Mouse (Mus musculus) monocyte, adult 5-6 weeks (primary cell): ENCODE data around the gene Vdac2. TPM values are rescaled to one million over a fixed set of nuclear protein-coding genes. Genes with fewer than 3 reads are reported as not detected.

Experiments
- total RNA-seq: library from RNA; stranded (forward); fragments of 200-1000, 200-491, 200-594 nt; gene quantifications from 3 replicates; pipeline ENCODE4 v1.2.3, GENCODE M21; 2017

Gene Vdac2
- total RNA-seq, 1 experiment from 2014 or later: 264 TPM

Other genes with a start within 250 kb of the Vdac2 start
- 0.58 TPM in 1 of 3 replicates, not detected in the others for gene Dupd1, start 110.7 kb upstream of the Vdac2 start, total RNA-seq
- 20.8 to 25.1 TPM (median 22.3 TPM) in 3 replicates for gene Samd8, start 74.7 kb upstream of the Vdac2 start, total RNA-seq
- not detected in 3 replicates for gene Dusp13, start 74.1 kb upstream of the Vdac2 start, total RNA-seq
- 2.9 to 11.5 TPM (median 8.0 TPM) in 3 replicates for gene Comtd1, start 23.7 kb downstream of the Vdac2 start, total RNA-seq
- 0.38 to 0.64 TPM (median 0.58 TPM) in 3 replicates for gene Zfp503, start 164.4 kb downstream of the Vdac2 start, total RNA-seq
- 6.4 to 20.3 TPM (median 10.3 TPM) in 3 replicates for gene Lrmda, start 194.5 kb downstream of the Vdac2 start, total RNA-seq